Mouse (Mus musculus) intestine, postnatal 0 days (tissue): ENCODE results near the gene S100a9. TPM values are rescaled to one million over a fixed set of nuclear protein-coding genes. Genes with fewer than 3 reads are reported as not detected.

Experiments
- ATAC-seq: fragments of 200-750 bp; cut with Nextera tagmentation; 2 replicates; pipeline ENCODE4 v1.8.0; 2017; ENCODE audit warnings: mild to moderate bottlenecking, moderate TSS enrichment, moderate library complexity
- H3K27ac ChIP-seq: fragments of 300-500 bp; sonication (generic); 2 replicates; pipeline ENCODE4 v1.5.1; 2014; ENCODE audit warnings: mild to moderate bottlenecking, low read depth, low read length, moderate library complexity
- H3K27me3 ChIP-seq: fragments of 300-500 bp; sonication (generic); replicated peaks from 2 replicates; pipeline ENCODE4 v1.6.1; 2014; ENCODE audit warnings: low read length, mixed read lengths; ENCODE audit not compliant: control insufficient read depth, insufficient read depth
- H3K36me3 ChIP-seq: fragments of 300-500 bp; sonication (generic); 2 replicates; pipeline ENCODE4 v1.6.1; 2014; ENCODE audit warnings: mild to moderate bottlenecking, moderate library complexity; ENCODE audit not compliant: control insufficient read depth, insufficient read depth
- H3K4me1 ChIP-seq: fragments of 300-500 bp; sonication (generic); replicated peaks from 2 replicates; pipeline ENCODE4 v1.6.1; 2014; ENCODE audit warnings: antibody characterized with exemption, low read length, mixed read lengths; ENCODE audit not compliant: control insufficient read depth, insufficient read depth
- H3K4me2 ChIP-seq: fragments of 300-500 bp; sonication (generic); replicated peaks from 2 replicates; pipeline ENCODE4 v1.6.1; 2014; ENCODE audit warnings: low read depth, mild to moderate bottlenecking, moderate library complexity
- H3K4me3 ChIP-seq: fragments of 300-500 bp; sonication (generic); 2 replicates; pipeline ENCODE4 v1.5.1; 2014; ENCODE audit warnings: low read depth, low read length
- H3K9ac ChIP-seq: fragments of 300-500 bp; sonication (generic); 2 replicates; pipeline ENCODE4 v1.6.1; 2014; ENCODE audit warnings: mild to moderate bottlenecking, low read depth, low read length
- H3K9me3 ChIP-seq: fragments of 300-500 bp; sonication (generic); 2 replicates; pipeline ENCODE4 v1.6.1; 2016; ENCODE audit warnings: mixed run types; ENCODE audit not compliant: control insufficient read depth
- CTCF ChIP-seq: sonication (generic); IDR thresholded peaks from 2 replicates; pipeline ENCODE4 v1.5.1; 2016; ENCODE audit warnings: low read depth, mild to moderate bottlenecking, control low read depth, antibody characterized with exemption, moderate library complexity
- WGBS: fragments of 180-500 bp; shearing (Covaris S2); extraction: QIAGEN DNeasy Blood & Tissue Kit; methylation state at CpG from one replicate; pipeline ENCODE4 v1.1.7; 2014; 5-methylcytosine and 5-hydroxymethylcytosine counted together
- polyA plus RNA-seq: library from polyadenylated mRNA; unstranded; fragments of >200 nt; fragmentation: Nextera tagmentation; extraction: Ambion mirVana; gene quantifications from 2 replicates; pipeline ENCODE4 v1.2.1, GENCODE M21; 2015

Gene S100a9
- polyA plus RNA-seq, 1 experiment from 2014 or later = 2.8 TPM

DNA sequence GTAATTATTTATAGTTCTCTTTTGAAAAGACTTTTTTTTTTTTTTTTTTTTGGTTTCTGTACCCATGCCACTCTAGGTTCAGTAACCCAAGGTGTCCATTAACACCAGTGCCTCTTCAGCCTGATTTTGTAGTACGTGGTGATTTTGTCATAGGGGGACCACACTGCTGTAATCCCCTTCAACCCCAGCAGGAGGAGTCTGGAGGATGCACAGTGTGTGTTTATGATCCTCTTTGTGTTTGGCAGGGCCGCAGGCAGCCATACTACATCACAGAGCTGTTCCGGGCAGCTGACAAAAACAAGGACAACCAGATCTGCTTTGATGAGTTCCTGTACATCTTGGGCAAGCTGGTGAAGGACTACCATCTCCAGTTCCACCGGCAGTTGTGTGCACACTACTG lies 38.1 kb downstream of the S100a9 start:
- no peak for ATAC-seq
- no peak overlapping the region for H3K9ac ChIP-seq
- 71% methylated on average over 4 of the region's 4 CpGs for WGBS
- H3K9me3 ChIP-seq = no peaks in the 10 kb centered on the region
- no peaks in the 10 kb centered on the region for H3K36me3 ChIP-seq
- no peak overlapping the region for H3K27ac ChIP-seq
- no peak overlapping the region for H3K4me2 ChIP-seq
- no peaks in the 10 kb centered on the region for H3K4me1 ChIP-seq
- peak; percentile 58 for TF ChIP-seq CTCF
- H3K4me3 ChIP-seq = no peak overlapping the region
- H3K27me3 ChIP-seq = no peaks in the 10 kb centered on the region

DNA sequence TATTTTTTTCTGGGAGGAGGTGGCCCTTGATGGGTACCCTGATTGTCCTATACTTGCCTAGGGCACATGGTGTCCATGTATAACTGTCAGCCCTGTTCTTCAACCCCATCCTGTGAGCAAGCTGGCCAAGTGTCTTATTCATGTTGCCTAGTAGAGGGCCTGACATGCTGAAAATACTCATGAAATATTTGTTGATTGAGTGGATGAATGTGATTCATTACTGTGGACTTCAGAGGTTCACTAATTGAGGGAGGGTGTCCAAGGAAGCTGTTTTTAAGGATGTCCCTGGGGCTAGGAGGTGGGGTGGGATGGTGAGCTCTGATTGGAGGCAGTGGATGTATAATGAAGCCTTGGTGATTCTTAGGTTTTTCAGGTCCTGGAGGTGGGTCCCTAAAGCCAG lies 41.8 kb downstream of the S100a9 start, which contains the start of gene S100a7a:
Gene S100a7a (plus strand): TSS at position 301 of the 400 bp plus-strand sequence.
- Histone ChIP-seq H3K27me3 (no peaks in the 10 kb centered on the region), H3K9me3 (no peaks in the 10 kb centered on the region), H3K36me3 (no peaks in the 10 kb centered on the region), H3K4me1 (no peaks in the 10 kb centered on the region), H3K4me3 (no peak within 1 kb of the TSS), H3K4me2 (no peak within 1 kb of the TSS), H3K27ac (no peak within 1 kb of the TSS), H3K9ac (no peak within 1 kb of the TSS)
- ATAC-seq = no peak
- TF ChIP-seq CTCF = no peak

DNA sequence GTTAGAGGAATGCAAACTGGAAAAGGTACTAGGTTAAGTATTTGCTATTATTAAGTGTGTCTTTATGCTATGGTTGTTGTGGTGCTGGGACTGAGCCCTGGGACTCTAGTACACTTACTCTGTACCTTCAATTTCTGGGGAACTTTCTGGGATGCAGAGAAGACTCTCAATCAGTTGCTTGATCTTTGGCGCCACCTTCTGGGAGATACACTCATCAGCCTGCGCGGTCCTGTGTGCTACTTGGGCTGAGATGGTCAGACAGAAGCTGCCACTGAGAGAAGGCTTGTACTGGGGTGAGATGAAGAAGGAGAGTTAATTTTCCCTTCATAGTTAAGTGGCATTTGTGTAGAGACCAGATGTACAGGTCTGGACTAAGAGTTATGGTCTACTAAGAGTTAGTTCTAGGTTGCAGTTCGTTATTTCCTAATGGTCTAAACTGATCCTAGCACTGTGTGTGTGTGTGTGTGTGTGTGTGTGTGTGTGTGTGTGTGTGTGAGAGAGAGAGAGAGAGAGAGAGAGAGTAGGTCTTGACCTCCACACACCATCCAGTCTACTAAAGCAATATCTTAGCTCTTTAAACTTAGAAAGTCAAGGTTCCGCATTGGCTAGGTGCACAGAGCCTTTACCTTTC lies 42.5 kb downstream of the S100a9 start:
- ATAC-seq = no peak
- peak; percentile 90 for TF ChIP-seq CTCF

DNA sequence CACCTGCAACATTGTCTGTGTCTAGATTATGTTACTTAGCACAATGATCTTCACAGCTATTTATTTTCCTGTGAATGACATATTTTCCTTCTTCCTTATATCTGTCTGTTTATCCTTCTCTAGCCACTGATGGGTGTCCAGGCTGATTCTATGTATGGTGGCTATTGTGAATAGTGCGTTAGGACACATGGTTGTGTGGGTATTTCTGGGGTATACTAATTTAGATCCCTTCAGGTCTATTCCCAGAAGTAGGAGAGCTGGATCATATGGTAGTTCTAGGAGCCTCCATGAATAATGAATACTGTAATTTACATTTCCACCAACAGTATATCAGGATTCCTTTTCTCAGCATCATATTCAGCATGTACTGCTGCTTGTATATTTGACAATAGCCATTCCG lies 45.7 kb downstream of the S100a9 start:
- Histone ChIP-seq H3K4me2 (no peak overlapping the region), H3K4me3 (no peak overlapping the region), H3K4me1 (no peaks in the 10 kb centered on the region), H3K9me3 (no peaks in the 10 kb centered on the region), H3K27ac (no peak overlapping the region), H3K27me3 (no peaks in the 10 kb centered on the region), H3K36me3 (no peaks in the 10 kb centered on the region), H3K9ac (no peak overlapping the region)
- 95% methylated on average over 2 of the region's 2 CpGs for WGBS
- no peak for TF ChIP-seq CTCF
- no peak for ATAC-seq

More for the DNA sequence above, 42.5 kb downstream of the S100a9 start:
- WGBS = 39% methylated on average over 5 of the region's 5 CpGs
- Histone ChIP-seq H3K4me2 (no peak overlapping the region), H3K27ac (no peak overlapping the region), H3K4me3 (no peak overlapping the region), H3K36me3 (no peaks in the 10 kb centered on the region), H3K9ac (no peak overlapping the region), H3K9me3 (no peaks in the 10 kb centered on the region), H3K27me3 (no peaks in the 10 kb centered on the region), H3K4me1 (no peaks in the 10 kb centered on the region)

DNA sequence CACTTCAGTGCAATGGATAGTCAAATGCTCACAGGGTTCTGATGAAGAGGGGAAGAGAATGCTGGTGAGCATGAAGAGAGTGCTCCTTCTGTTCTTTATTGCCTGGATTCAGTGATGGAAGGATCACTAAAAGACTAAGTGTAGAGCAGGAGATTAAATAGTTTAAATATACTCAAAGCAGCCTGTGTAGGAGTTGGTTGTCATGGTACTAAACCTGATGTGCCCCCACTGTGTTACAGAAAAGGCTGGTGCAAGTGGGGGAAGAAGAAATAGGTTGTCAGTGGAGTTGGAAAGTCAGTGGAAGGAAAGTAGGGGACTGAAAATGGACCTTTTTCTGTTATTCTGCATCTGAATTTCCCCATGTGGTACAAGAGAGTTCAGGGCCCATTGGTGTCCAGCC lies 46.5 kb downstream of the S100a9 start:
- ATAC-seq = no peak
- TF ChIP-seq CTCF = no peak
- no peak overlapping the region for H3K9ac ChIP-seq
- no peak overlapping the region for H3K4me2 ChIP-seq
- no peaks in the 10 kb centered on the region for H3K36me3 ChIP-seq
- no peak overlapping the region for H3K4me3 ChIP-seq
- H3K4me1 ChIP-seq = no peaks in the 10 kb centered on the region
- H3K27ac ChIP-seq = no peak overlapping the region
- no peaks in the 10 kb centered on the region for H3K9me3 ChIP-seq
- H3K27me3 ChIP-seq = no peaks in the 10 kb centered on the region

DNA sequence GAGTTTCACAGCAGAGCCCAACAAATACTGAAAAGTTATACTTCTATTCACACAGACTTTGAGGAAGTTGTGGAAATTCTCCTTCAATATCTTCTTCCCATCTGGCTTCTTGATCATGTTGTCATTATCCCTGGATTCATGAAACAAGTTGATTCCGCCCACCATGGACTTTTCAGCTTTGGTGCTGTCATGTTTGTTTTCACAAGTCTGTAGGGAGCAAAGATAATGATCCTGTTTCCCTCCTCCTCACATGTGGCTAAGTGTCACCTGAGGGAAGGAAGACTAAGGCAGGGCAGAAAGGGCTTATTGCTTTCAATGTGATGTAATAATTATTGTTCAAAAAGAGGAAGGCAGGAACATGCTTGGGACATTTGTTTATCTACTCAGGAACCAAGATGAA lies 48.2 kb downstream of the S100a9 start:
- no peak overlapping the region for H3K27ac ChIP-seq
- ATAC-seq = no peak
- H3K27me3 ChIP-seq = no peaks in the 10 kb centered on the region
- no peaks in the 10 kb centered on the region for H3K4me1 ChIP-seq
- H3K4me2 ChIP-seq = no peak overlapping the region
- H3K36me3 ChIP-seq = no peaks in the 10 kb centered on the region
- WGBS = 85% methylated on average over 1 of the region's 1 CpGs
- no peak overlapping the region for H3K4me3 ChIP-seq
- H3K9ac ChIP-seq = no peak overlapping the region
- H3K9me3 ChIP-seq = no peaks in the 10 kb centered on the region
- TF ChIP-seq CTCF = no peak

DNA sequence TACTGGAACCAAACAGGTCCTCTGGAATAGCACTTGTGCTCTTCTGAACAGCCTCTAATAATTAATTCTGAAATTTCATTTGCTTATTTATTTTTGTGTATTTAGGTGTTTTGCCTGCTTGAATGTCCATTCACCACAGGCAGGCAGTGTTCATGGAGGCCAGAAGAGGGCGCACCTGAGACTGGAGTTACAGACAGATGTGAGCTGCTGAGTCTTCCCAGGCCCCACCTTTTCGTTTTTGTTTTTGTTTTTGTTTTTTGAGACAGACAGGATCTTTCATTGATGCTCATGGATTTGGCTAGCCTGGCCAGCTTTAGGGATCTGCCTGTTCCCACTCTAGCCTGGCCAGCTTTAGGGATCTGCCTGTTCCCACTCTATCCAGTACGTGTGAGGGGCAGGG lies 51.3 kb downstream of the S100a9 start:
- WGBS = 41% methylated on average over 3 of the region's 3 CpGs
- no peak overlapping the region for H3K4me2 ChIP-seq
- no peak overlapping the region for H3K4me3 ChIP-seq
- H3K9ac ChIP-seq = no peak overlapping the region
- ATAC-seq = no peak
- no peaks in the 10 kb centered on the region for H3K4me1 ChIP-seq
- H3K36me3 ChIP-seq = no peaks in the 10 kb centered on the region
- no peaks in the 10 kb centered on the region for H3K9me3 ChIP-seq
- no peak overlapping the region for H3K27ac ChIP-seq
- peak; percentile 77 for TF ChIP-seq CTCF
- H3K27me3 ChIP-seq = no peaks in the 10 kb centered on the region

Other genes starting within 250 kb of the S100a9 start
- gene Npr1, start 229.9 kb downstream of the S100a9 start, polyA plus RNA-seq = 3.4 and 4.2 TPM in 2 replicates
- 38.3 and 40.7 TPM in 2 replicates for gene Ilf2, start 219.6 kb downstream of the S100a9 start, polyA plus RNA-seq
- gene Snapin, start 204.7 kb downstream of the S100a9 start, polyA plus RNA-seq = 53.1 and 53.9 TPM in 2 replicates
- 61.3 and 63.7 TPM in 2 replicates for gene Chtop, start 186.2 kb downstream of the S100a9 start, polyA plus RNA-seq
- gene S100a1, start 181.3 kb downstream of the S100a9 start, polyA plus RNA-seq = 1,091 and 1,109 TPM in 2 replicates
- gene S100a13, start 181.3 kb downstream of the S100a9 start, polyA plus RNA-seq = 70.3 and 78.7 TPM in 2 replicates
- 0.61 and 1.1 TPM in 2 replicates for gene S100a14, start 168.9 kb downstream of the S100a9 start, polyA plus RNA-seq
- 61.6 and 69.1 TPM in 2 replicates for gene S100a16, start 158.5 kb downstream of the S100a9 start, polyA plus RNA-seq
- gene S100a3, start 135.1 kb downstream of the S100a9 start, polyA plus RNA-seq = 0.18 and 0.37 TPM in 2 replicates
- gene S100a2, start 105.5 kb downstream of the S100a9 start, polyA plus RNA-seq = not detected in 2 replicates
- not detected in 2 replicates for gene Gm42674, start 93.8 kb downstream of the S100a9 start, polyA plus RNA-seq
- 8.6 and 8.7 TPM in 2 replicates for gene S100a4, start 92.0 kb downstream of the S100a9 start, polyA plus RNA-seq
- 4.1 and 5.6 TPM in 2 replicates for gene S100a5, start 87.2 kb downstream of the S100a9 start, polyA plus RNA-seq
- 374 and 424 TPM in 2 replicates for gene S100a6, start 82.8 kb downstream of the S100a9 start, polyA plus RNA-seq
- 0.12 TPM in 1 of 2 replicates, not detected in the other for gene S100a7a, start 41.7 kb downstream of the S100a9 start, polyA plus RNA-seq
- 2.7 and 4.6 TPM in 2 replicates for gene S100a8, start 26.7 kb downstream of the S100a9 start, polyA plus RNA-seq
- not detected in 2 replicates for gene Pglyrp4, start 31.2 kb upstream of the S100a9 start, polyA plus RNA-seq
- gene Gm5849, start 82.2 kb upstream of the S100a9 start, polyA plus RNA-seq = not detected in 2 replicates